Mouse (Mus musculus): Measurements from ENCODE around the gene Raet1d. TPM values are rescaled to one million over a fixed set of nuclear protein-coding genes. Genes with fewer than 3 reads are reported as not detected.
"Not testable (repeated sequence)": the region's sequence is repeated elsewhere in the genome, so short reads cannot be mapped to it uniquely, and the experiment has no call there.

The Raet1d gene
- 14.0 and 17.3 TPM in 2 replicates for polyA plus RNA-seq (2016; fragmentation: Nextera tagmentation; extraction: Ambion mirVana)

DNA sequence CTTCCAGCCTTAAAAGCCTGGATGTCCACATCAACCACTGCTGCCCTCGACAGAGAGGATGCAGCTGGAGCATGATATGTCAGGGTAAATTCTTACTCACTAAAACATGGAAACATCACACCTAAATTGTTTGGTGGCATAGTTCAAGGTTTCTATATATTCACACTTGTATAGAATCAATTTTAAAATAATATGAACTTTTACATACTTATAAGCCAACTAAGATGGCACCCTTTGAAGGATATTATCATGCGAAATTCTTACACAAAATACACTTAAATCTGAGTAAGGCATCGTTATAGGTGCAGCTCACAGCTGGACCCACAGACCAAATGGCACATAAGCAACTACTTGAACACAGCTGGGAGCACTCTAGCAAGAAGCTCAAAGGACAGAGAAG, at the start of gene Raet1d:
Gene Raet1d, plus strand, starts transcription at position 301 of the 400 bp plus-strand sequence.
- H3K27me3 ChIP-seq (ENCODE audit: low read depth, poor library complexity, severe bottlenecking); H3K27ac ChIP-seq; H3K4me1 ChIP-seq; H3K9me3 ChIP-seq (replicated peaks); H3K4me3 ChIP-seq; DNase-seq (ENCODE audit: low spot score); H3K36me3 ChIP-seq: not testable (repeated sequence)
- WGBS, result 70% methylated on average over 3 of the region's 3 CpGs

DNA sequence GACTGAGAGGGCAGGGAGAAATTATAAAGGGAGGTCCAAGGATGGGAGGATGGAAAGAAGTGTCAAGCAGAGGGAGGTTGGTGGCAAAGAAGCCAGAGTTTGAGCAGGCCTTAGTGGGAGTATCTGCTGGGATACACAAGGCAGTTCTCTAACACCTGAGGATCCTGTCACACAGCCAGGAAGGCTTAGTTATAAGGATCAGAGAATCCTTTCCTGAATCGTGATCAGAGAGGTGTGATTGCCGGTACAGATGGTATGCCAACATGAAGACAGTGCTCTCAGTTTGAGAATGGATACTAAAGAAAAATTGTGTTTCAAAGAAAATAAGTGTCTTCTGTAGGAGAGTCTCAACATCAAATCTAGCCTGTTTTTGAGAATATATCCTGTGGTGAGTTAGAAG, 37.5 kb upstream of the Raet1d start:
- DNase-seq (ENCODE audit: low spot score), result no peak
- Histone ChIP-seq H3K27me3 (ENCODE audit: low read depth, poor library complexity, severe bottlenecking) (no peaks in the 10 kb centered on the region), H3K9me3 (replicated peaks) (no peaks in the 10 kb centered on the region), H3K4me3 (no peak overlapping the region), H3K4me1 (no peaks in the 10 kb centered on the region), H3K27ac (no peak overlapping the region), H3K36me3 (no peaks in the 10 kb centered on the region)
- 94% methylated on average over 2 of the region's 2 CpGs for WGBS

DNA sequence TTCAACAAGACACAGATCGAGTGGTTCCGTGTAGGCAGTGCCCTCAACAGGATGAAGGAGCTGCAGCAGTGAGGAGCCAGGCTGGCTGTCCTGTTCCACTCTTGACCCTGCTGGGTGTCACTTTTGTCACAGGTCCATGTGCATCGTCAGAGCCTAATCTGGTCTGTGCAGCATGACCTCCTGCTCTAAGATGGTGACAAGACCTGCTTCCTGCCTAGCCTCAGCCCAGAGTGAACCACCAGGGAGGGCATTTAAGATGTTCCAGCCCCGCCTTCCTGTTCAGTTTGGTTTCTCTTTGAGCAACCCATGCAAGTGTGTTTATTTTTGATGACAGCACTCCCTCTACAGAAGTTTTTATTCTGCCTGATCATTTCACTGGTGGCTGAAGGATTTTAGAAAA, 14.6 kb upstream of the Raet1d start:
- WGBS, result 71% methylated on average over 4 of the region's 4 CpGs
- H3K27ac ChIP-seq; H3K4me1 ChIP-seq; H3K27me3 ChIP-seq (ENCODE audit: low read depth, poor library complexity, severe bottlenecking); DNase-seq (ENCODE audit: low spot score); H3K9me3 ChIP-seq (replicated peaks); H3K36me3 ChIP-seq; H3K4me3 ChIP-seq: not testable (repeated sequence)

DNA sequence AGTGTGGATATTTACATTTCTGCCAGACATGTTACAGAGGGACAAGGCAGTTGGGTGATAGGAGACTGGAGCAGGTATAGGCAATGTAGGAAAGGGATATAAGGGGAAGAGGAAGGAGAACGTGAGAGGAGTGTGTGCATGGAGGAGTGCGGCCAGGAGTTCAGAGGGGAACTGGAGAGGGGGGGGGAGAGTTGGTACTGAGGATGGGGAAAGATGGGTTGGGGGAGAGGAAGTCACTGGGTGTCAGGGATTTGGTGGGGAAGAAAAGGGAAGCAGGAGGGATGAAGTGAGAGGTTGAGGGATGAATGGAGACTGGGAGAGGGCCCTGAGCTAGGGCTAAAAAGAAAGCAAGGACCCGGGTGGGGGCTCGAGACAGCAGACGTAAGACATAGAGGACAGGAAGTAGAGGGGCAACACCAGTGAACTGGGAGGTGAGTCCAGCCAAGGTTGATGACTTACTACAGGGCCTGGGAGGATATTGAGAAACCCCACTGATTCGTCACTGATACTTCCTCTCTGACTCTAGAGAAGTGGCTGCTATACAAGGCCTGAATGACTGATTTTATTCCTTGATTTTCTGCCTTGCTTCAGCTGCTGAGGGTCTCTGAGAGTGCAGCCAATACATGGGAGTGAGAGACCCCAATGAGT, 6.7 kb upstream of the Raet1d start:
- WGBS, result 76% methylated on average over 6 of the region's 6 CpGs
- H3K9me3 ChIP-seq (replicated peaks); H3K4me3 ChIP-seq; DNase-seq (ENCODE audit: low spot score); H3K27me3 ChIP-seq (ENCODE audit: low read depth, poor library complexity, severe bottlenecking); H3K27ac ChIP-seq; H3K4me1 ChIP-seq; H3K36me3 ChIP-seq: not testable (repeated sequence)

DNA sequence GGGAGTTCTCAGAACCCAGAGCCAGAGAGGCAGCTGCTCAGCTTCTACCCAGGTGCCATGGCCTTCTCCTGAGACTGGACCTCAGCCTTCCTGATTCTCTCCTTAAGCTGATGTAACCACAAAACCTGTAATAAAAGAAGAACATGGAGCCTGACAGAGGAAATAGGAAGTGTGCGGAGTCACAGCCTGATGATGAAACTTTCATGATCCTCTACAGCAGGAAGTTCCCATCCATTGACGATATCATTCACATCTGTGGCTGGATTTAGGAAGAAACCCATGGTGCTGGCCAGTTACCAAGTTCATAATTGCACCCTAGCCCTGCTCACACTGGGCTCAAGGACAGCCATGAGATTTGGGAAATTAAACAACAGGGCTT, 6.2 kb upstream of the Raet1d start:
- DNase-seq (ENCODE audit: low spot score); H3K4me1 ChIP-seq: not testable (repeated sequence)
- 88% methylated on average over 2 of the region's 2 CpGs for WGBS

DNA sequence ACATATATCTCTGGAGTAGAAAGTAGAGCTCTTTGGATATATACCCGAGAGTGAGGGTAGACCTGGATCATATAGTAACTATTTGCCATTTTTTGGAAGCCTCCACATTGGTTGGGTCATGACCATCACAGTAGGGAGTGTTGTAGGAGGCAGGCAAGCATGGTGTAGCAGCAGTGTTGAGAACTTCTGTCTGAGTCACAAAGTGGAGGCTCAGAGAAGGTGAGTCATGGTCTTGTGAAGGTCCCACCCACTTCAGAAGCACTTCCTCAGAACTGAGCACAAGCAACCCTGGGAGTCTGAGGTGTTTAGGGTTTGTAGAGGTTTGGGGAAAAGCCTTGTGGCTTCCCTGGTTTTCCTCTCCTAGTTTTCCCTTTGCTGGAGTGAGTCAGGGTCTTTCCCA, 3.0 kb upstream of the Raet1d start:
- DNase-seq (ENCODE audit: low spot score); H3K27me3 ChIP-seq (ENCODE audit: low read depth, poor library complexity, severe bottlenecking); H3K36me3 ChIP-seq; H3K27ac ChIP-seq; H3K9me3 ChIP-seq (replicated peaks); H3K4me1 ChIP-seq; H3K4me3 ChIP-seq: not testable (repeated sequence)
- 81% methylated on average over 1 of the region's 1 CpGs for WGBS

More for the DNA sequence above, 6.2 kb upstream of the Raet1d start:
- H3K27ac ChIP-seq; H3K36me3 ChIP-seq; H3K4me3 ChIP-seq; H3K27me3 ChIP-seq (ENCODE audit: low read depth, poor library complexity, severe bottlenecking); H3K9me3 ChIP-seq (replicated peaks): not testable (repeated sequence)

DNA sequence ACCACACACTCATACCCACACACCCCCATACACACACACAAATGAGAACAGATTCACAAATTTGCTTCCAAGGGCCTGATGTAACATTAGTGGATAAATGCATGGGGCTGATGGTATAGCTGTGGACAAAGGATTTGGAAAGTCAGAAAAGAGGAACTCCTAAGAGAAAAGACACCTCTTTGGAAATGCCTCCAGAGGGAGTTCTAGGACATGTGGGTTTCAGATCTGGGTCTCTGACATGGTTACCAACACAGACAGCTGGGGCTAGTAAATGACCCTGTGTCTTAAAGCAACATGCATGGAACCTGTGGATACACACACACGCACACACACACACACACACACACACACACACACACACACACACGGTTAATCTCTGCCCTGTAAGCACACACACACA, 605 bp downstream of the Raet1d start:
- H3K27me3 ChIP-seq (ENCODE audit: low read depth, poor library complexity, severe bottlenecking); H3K4me3 ChIP-seq; H3K36me3 ChIP-seq; H3K27ac ChIP-seq; DNase-seq (ENCODE audit: low spot score); H3K4me1 ChIP-seq; H3K9me3 ChIP-seq (replicated peaks): not testable (repeated sequence)
- 38% methylated on average over 2 of the region's 2 CpGs for WGBS

DNA sequence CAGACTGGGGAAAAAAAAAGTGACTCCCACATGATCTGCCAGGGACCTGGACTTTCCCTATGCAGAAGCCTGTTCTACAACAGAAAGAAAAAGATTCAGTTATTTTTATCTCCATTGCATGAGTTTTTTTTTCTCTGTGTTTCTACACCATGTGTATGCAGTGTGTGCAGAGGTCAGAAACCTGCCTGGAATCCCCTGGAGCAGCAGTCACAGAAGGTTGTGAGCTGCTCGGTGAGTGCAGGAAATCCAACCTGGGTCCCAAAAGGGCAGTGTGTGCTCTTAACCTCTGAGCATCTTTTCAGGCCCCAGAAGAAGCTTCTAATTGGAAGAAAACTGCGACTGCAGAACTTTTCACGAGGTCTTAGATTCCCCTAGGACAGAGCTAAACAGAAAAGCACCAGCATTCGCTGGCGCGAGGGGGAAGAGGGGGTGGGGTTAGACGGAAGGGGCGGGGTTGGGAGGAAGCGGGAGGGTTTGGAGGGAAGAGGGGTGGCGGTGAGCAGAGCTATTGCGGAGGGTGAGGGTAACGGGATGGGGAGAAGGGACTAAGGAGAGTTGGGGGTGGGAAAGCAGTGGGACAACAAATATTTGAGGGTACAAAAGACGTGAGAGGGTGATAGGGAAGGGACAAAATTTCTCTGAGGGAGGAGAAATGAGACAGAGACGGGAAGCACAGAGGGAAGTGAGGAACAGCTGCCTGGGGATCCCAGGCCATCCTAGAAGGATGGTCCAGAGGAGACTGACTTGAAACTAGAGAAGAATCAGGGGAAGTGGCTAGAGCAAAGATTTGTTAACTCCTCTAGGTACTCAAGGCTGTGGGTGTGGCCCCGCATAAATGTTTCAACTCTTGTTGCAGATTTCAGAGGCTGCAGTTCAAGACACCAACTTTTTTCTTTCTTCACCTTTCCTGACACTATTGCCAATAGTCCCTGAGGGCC, 1.3 kb downstream of the Raet1d start:
- DNase-seq (ENCODE audit: low spot score), result peak; percentile 56
- not testable (repeated sequence) for H3K9me3 ChIP-seq (replicated peaks); H3K27me3 ChIP-seq (ENCODE audit: low read depth, poor library complexity, severe bottlenecking); H3K36me3 ChIP-seq; H3K4me1 ChIP-seq; H3K27ac ChIP-seq
- peak overlapping the region; percentile 34 for H3K4me3 ChIP-seq
- WGBS, result 2% methylated on average over 10 of the region's 15 CpGs

DNA sequence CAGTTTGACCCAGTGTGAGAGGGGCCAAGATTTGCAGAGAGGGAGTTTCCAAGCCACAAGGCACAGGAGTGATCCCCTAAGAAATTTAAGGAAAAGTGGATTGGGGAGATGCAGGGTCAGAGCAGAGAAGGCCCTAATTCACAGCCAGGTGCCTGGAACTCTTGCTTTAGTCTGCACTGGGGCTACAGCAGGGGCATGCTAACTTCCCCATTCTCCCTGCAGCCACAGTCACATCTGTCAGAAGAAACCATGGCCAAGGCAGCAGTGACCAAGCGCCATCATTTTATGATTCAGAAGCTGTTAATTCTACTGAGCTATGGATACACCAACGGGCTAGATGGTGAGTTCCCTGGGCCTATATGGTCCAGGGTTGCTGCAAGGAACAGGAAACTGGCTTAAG, 2.1 kb downstream of the Raet1d start:
- 86% methylated on average over 2 of the region's 2 CpGs for WGBS
- not testable (repeated sequence) for H3K9me3 ChIP-seq (replicated peaks); DNase-seq (ENCODE audit: low spot score); H3K27me3 ChIP-seq (ENCODE audit: low read depth, poor library complexity, severe bottlenecking); H3K4me3 ChIP-seq; H3K4me1 ChIP-seq; H3K27ac ChIP-seq; H3K36me3 ChIP-seq

DNA sequence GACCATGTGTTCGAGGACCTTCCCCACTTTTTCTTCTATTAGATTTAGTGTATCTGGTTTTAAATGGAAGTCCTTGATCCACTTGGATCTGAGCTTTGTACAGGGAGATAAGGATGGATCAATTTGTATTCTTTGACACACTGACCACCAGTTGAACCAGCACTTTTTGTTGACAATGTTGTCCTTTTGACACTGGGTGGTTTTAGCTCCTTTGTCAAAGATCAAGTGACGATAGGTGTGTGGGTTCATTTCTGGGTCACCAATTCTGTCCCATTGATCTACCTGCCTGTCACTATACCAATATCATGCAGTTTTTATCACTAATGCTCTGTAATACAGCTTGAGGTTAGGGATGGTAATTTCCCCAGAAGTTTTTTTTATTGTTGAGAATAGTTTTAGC, 4.6 kb downstream of the Raet1d start:
- not testable (repeated sequence) for H3K9me3 ChIP-seq (replicated peaks); DNase-seq (ENCODE audit: low spot score); H3K4me3 ChIP-seq; H3K27me3 ChIP-seq (ENCODE audit: low read depth, poor library complexity, severe bottlenecking); H3K27ac ChIP-seq; H3K36me3 ChIP-seq; H3K4me1 ChIP-seq
- 74% methylated on average over 2 of the region's 2 CpGs for WGBS

DNA sequence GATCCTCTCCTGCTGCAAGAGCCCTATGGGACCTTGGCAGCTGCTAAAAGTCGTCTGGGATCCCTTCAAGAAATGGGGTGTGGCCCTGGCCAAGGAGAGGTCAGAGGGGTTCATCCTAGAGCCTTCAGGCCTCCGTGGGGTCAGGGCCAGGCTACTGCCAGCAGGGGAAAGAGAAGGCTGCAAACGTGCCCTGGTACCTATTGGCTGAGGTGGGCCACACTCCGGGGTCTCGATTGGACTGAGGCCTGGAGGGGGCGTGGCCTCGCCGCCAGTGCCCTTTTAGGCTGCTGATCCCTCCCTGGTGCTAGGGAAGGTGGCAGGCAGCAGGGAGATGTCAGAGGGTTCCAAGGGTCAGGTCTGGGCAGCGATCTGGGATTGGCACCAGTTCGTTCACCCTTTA, 20.9 kb downstream of the Raet1d start:
- not testable (repeated sequence) for H3K27me3 ChIP-seq (ENCODE audit: low read depth, poor library complexity, severe bottlenecking); DNase-seq (ENCODE audit: low spot score); H3K4me3 ChIP-seq; H3K9me3 ChIP-seq (replicated peaks); H3K4me1 ChIP-seq; H3K36me3 ChIP-seq; H3K27ac ChIP-seq
- WGBS, result 6% methylated on average over 9 of the region's 10 CpGs

DNA sequence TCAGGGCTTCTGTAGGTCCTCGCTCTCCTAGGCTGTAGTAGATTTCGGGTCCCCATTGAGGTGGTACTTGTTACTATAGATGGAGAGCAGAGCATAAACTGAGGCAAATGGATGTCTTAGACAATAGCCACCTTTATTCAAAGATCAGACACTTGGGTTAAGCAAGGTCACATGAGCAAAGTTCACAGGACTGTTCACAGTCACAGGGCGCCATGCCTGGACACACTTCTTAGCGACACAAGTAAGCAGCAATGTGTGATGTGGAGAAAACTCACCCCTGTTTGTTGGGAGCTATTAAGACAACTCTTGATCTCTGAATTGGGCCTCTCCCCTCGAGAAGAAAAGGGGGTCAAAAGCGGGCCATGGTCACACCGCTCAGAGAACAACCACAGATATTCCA, 29.8 kb downstream of the Raet1d start:
- H3K4me1 ChIP-seq; DNase-seq (ENCODE audit: low spot score); H3K27ac ChIP-seq; H3K27me3 ChIP-seq (ENCODE audit: low read depth, poor library complexity, severe bottlenecking); H3K9me3 ChIP-seq (replicated peaks); H3K36me3 ChIP-seq; H3K4me3 ChIP-seq: not testable (repeated sequence)
- 87% methylated on average over 7 of the region's 7 CpGs for WGBS

DNA sequence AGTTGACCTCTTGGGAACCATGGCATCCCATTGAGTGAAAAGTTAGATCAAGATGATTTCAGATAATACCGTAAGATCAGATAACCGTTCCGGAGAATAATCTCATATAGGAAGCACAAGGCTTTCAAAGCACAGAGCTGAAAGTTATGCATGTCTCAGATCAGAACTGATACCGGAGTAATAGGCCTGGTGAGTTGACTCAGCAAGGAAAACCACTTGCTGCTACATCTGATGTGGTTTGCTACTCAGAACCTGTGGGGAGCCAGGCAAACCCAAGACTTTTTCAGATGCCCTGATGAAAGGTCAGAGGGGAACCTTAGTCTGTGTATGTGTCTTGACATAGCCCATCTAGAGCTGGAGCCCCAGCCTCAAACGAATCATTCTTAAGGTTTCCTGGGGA, 31.3 kb downstream of the Raet1d start:
- not testable (repeated sequence) for H3K9me3 ChIP-seq (replicated peaks); H3K4me1 ChIP-seq; H3K36me3 ChIP-seq; H3K27me3 ChIP-seq (ENCODE audit: low read depth, poor library complexity, severe bottlenecking); H3K4me3 ChIP-seq; DNase-seq (ENCODE audit: low spot score); H3K27ac ChIP-seq
- 97% methylated on average over 5 of the region's 5 CpGs for WGBS
